Mouse (Mus musculus): ENCODE data around the gene Hyal1. TPM values are rescaled to one million over a fixed set of nuclear protein-coding genes. Genes with fewer than 3 reads are reported as not detected.

The Hyal1 gene
- polyA plus RNA-seq, 1 experiment, result 13.9 TPM

DNA sequence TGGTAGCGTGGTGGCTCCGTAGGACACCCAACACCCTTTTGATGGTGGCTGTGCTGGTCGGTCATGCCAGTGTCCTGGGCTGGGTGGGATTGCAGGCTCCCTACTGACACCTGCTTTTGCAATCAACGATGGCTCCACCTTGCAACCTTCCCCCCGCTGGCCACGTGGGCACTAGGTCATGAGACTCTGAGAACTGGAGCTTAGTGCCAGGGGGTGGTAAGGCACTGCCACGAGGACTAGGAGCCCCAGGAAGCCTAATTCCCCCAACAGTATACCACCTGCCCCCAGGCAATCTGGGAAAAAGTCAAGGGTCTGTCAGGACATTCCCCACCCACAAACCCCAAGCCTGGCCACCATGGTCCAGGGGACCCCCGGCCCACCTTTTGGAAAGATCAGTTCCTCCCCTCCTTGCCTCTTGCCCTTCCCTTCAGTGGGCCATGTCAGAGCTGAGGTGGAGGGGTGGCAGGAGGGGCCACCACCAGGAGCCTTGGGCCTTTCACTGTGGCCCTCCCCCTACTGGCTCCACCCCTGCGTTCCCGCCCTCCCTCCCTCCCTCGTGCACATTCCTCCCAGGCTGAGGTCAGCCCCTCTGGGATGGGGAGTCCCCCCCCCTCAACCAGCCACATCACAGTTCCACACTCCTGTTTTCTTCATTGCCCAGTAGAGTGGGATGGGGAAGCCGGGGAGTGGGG lies 32.2 kb downstream of the Hyal1 start, which contains the start of gene Sema3b:
Gene Sema3b (minus strand): TSS at position 489 of the 692 bp plus-strand sequence.
- no peak for TF ChIP-seq CTCF (IDR thresholded peaks at IDR 0.05; ENCODE audit: borderline replicate concordance, insufficient read depth, low read length)
- no peak for TF ChIP-seq POLR2A (IDR thresholded peaks at IDR 0.05; ENCODE audit: low read depth, low read length)
- Histone ChIP-seq H3K4me3 (ENCODE audit: insufficient read depth, low read length) (no peak within 1 kb of the TSS), H3K27ac (ENCODE audit: insufficient read depth, low read length) (no peak within 1 kb of the TSS), H3K4me1 (ENCODE audit: control insufficient read depth, insufficient read depth, low read length) (peaks cover 2% of the 10 kb centered on the region; the same call in 1 of the 2 replicates)

- Histone ChIP-seq H3K4me3 (ENCODE audit: insufficient read depth, low read length) (no peak overlapping the region), H3K4me1 (ENCODE audit: control insufficient read depth, insufficient read depth, low read length) (peaks cover 2% of the 10 kb centered on the region; the same call in 1 of the 2 replicates), H3K27ac (ENCODE audit: insufficient read depth, low read length) (no peak overlapping the region)
- TF ChIP-seq POLR2A (IDR thresholded peaks at IDR 0.05; ENCODE audit: low read depth, low read length), result no peak
- no peak for TF ChIP-seq CTCF (IDR thresholded peaks at IDR 0.05; ENCODE audit: borderline replicate concordance, insufficient read depth, low read length)
Observed at GRCm38 (mm10) chr9:107609433-107609830, 32.7 kb downstream of the Hyal1 start.

GRCm38 (mm10) chr9:107611456-107612190 lies 34.9 kb downstream of the Hyal1 start:
- no peak overlapping the region for H3K27ac ChIP-seq (ENCODE audit: insufficient read depth, low read length)
- peaks cover 2% of the 10 kb centered on the region; the same call in 1 of the 2 replicates for H3K4me1 ChIP-seq (ENCODE audit: control insufficient read depth, insufficient read depth, low read length)
- H3K4me3 ChIP-seq (ENCODE audit: insufficient read depth, low read length), result no peak overlapping the region
- TF ChIP-seq CTCF (IDR thresholded peaks at IDR 0.05; ENCODE audit: borderline replicate concordance, insufficient read depth, low read length) (no peak), POLR2A (IDR thresholded peaks at IDR 0.05; ENCODE audit: low read depth, low read length) (no peak)

DNA sequence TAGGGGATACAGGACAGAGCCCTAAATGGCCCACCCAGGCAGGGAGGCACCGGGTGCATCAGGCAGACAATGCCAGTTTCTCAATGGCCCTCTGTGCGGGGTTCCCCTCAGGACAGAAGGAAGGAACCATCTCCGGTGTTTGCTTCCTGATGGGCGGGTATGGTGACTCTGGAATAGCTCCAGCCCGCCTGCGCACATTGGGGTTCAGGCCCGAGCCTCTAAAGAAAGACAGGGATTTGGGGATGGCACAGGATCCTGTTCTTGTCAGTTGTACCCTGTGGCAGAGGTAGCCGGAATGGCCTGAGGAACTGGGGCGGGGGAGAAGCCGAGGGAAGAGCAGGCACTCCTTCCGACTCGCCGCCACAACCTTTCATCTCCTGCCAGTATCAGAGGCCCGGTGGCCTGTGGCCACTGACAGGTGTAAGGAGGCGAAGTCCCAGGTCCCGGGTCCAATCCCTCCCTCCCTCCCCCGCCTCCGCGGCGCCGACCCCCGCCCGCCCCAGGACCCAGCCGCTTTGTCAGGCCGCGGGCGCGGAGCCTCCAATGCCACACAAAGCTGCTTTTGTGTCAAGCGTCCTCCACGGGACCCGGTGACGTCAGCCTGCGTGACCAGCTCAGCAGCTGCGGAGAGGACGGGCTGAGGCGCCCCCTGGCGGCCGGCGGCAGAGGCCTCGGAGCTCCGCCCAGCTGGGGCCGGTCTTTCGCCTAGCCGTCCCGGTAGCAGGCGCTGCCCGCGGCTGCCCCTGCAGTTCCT lies 35.6 kb downstream of the Hyal1 start:
- H3K4me3 ChIP-seq (ENCODE audit: insufficient read depth, low read length), result no peak overlapping the region
- peaks cover 2% of the 10 kb centered on the region; the same call in 1 of the 2 replicates for H3K4me1 ChIP-seq (ENCODE audit: control insufficient read depth, insufficient read depth, low read length)
- H3K27ac ChIP-seq (ENCODE audit: insufficient read depth, low read length), result no peak overlapping the region
- TF ChIP-seq CTCF (IDR thresholded peaks at IDR 0.05; ENCODE audit: borderline replicate concordance, insufficient read depth, low read length) (peak; percentile 83), POLR2A (IDR thresholded peaks at IDR 0.05; ENCODE audit: low read depth, low read length) (peak; percentile 68)

DNA sequence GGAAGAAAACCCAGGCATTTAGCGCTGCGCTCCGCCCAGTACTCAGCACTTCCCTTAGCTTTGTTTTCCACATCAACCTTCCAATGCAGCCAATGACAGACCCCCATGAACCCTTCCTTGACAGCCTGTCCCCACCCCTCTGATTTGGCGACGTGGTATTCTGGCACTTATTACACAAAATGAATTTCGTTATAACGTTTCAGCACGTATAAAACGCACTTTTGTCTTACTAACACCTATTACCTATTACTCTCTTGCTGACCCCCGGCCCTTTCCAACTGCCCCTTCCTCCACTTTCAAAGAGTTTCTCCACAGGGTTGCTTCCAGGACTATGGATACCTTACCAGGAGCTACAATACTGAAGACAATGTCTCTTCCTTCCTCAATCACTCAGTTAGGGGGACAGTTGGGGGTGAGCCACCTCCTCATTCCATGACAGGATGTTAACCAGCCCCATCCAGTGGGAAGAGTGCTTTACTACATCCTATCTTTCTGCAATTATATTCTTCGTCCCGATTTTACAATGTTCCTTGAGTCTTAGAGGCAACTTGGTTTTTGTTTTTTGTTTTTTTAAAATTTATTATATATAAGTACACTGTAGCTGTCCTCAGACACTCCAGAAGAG lies 36.3 kb downstream of the Hyal1 start:
- no peak for TF ChIP-seq CTCF (IDR thresholded peaks at IDR 0.05; ENCODE audit: borderline replicate concordance, insufficient read depth, low read length)
- TF ChIP-seq POLR2A (IDR thresholded peaks at IDR 0.05; ENCODE audit: low read depth, low read length), result no peak
- Histone ChIP-seq H3K4me3 (ENCODE audit: insufficient read depth, low read length) (no peak overlapping the region), H3K27ac (ENCODE audit: insufficient read depth, low read length) (peak overlapping the region; percentile 67), H3K4me1 (ENCODE audit: control insufficient read depth, insufficient read depth, low read length) (peaks cover 2% of the 10 kb centered on the region; the same call in 1 of the 2 replicates)

DNA sequence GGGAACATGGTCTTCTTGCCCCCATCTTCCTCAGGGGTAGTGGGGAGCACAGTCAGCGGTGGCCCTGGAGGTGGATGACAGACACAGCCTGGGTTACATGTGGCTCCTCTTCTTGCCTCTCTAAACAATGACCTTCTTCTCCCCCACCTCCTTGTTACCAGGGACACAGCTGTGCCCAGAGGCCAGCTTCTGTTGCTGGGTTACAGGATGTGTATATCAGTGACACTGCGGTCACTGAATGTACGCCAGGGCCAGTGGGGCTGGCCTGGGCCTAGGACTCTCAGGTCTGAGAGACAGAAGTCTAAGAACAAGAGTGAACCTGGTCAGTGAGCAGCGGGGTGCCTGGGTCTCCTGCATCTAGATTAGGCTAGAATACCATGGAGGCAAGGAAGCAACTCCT lies 38.3 kb downstream of the Hyal1 start:
- Histone ChIP-seq H3K4me3 (ENCODE audit: insufficient read depth, low read length) (no peak overlapping the region), H3K4me1 (ENCODE audit: control insufficient read depth, insufficient read depth, low read length) (peaks cover 11% of the 10 kb centered on the region), H3K27ac (ENCODE audit: insufficient read depth, low read length) (no peak overlapping the region)
- TF ChIP-seq CTCF (IDR thresholded peaks at IDR 0.05; ENCODE audit: borderline replicate concordance, insufficient read depth, low read length), result no peak
- no peak for TF ChIP-seq POLR2A (IDR thresholded peaks at IDR 0.05; ENCODE audit: low read depth, low read length)

DNA sequence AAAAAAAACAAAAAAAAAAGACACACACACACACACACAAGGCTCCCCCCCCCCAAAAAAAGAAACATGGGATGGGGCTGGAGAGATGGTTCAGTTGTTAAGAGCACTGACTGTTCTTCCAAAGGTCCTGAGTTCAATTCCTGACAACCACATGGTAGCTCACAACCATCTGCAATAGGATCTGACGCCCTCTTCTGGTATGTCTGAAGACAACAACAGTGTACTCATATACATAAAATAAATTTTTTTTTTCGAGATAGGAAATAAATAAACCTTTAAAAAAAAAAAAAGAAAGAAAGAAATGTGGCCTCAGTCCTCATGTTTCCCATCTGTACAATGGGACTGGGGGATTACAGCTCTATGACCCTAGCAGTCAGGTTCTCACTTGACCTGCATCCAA lies 40.7 kb downstream of the Hyal1 start:
- no peak overlapping the region for H3K4me3 ChIP-seq (ENCODE audit: insufficient read depth, low read length)
- peaks cover 21% of the 10 kb centered on the region for H3K4me1 ChIP-seq (ENCODE audit: control insufficient read depth, insufficient read depth, low read length)
- TF ChIP-seq CTCF (IDR thresholded peaks at IDR 0.05; ENCODE audit: borderline replicate concordance, insufficient read depth, low read length), result no peak

DNA sequence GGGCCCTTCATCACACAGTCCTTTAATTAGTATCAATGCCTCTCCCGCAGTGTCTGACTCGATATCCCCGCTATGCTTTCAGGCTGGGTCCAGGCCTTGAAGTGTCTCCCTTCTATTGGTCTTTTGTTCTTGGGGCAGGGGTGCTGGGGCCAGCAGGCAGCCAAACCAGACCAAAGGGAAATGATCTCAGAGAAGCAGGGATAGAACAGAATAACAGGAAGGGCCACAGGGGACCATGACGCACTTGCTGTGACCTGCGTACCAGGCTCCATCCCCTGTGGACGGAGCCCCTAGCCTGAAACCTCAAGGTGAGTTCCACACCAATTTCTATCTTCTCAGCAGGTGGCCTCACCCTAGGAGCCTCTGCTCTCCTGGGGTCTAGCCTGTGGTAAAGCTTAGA lies 41.4 kb downstream of the Hyal1 start:
- TF ChIP-seq CTCF (IDR thresholded peaks at IDR 0.05; ENCODE audit: borderline replicate concordance, insufficient read depth, low read length) (no peak), POLR2A (IDR thresholded peaks at IDR 0.05; ENCODE audit: low read depth, low read length) (no peak)
- Histone ChIP-seq H3K4me1 (ENCODE audit: control insufficient read depth, insufficient read depth, low read length) (peaks cover 21% of the 10 kb centered on the region), H3K27ac (ENCODE audit: insufficient read depth, low read length) (no peak overlapping the region), H3K4me3 (ENCODE audit: insufficient read depth, low read length) (no peak overlapping the region)

More for the DNA sequence above, 40.7 kb downstream of the Hyal1 start:
- no peak overlapping the region for H3K27ac ChIP-seq (ENCODE audit: insufficient read depth, low read length)

Measured in embryonic fibroblast, embryonic 13.5 days (primary cell).